Mouse (Mus musculus): ENCODE measurements at regions not wholly inside any gene's neighbourhood (a gene's known extent, or its start where the extent isn't known, plus 50 kb on each side); places are given as distances from the start of the nearest gene placed in this dataset.
"Not testable (repeated sequence)": the region's sequence is repeated elsewhere in the genome, so short reads cannot be mapped to it uniquely, and the experiment has no call there.

GRCm38 (mm10) chr3:151931096-151931495 lies 93.7 kb upstream of the Ptgfr start:
- no peak for DNase-seq

- DNase-seq, result peak; percentile 46
Observed at GRCm38 (mm10) chr3:151914010-151914513, 76.6 kb upstream of the Ptgfr start.

- not testable (repeated sequence) for DNase-seq
Observed at GRCm38 (mm10) chr3:151912292-151912691, 74.9 kb upstream of the Ptgfr start.

GRCm38 (mm10) chr3:151910851-151911250 lies 73.4 kb upstream of the Ptgfr start:
- no peak for DNase-seq

GRCm38 (mm10) chr3:151909344-151909743 lies 71.9 kb upstream of the Ptgfr start:
- DNase-seq, result no peak

- DNase-seq, result no peak
Observed at GRCm38 (mm10) chr3:151908886-151909285, 71.5 kb upstream of the Ptgfr start.

GRCm38 (mm10) chr3:151905775-151906174 lies 68.3 kb upstream of the Ptgfr start:
- DNase-seq, result no peak

GRCm38 (mm10) chr3:151903169-151903568 lies 65.7 kb upstream of the Ptgfr start:
- no peak for DNase-seq

- DNase-seq, result peak; percentile 30
Observed at GRCm38 (mm10) chr3:151902216-151902827, 64.9 kb upstream of the Ptgfr start.

GRCm38 (mm10) chr3:151899676-151900075 lies 62.2 kb upstream of the Ptgfr start:
- no peak for DNase-seq

- DNase-seq, result no peak
Observed at GRCm38 (mm10) chr3:151899094-151899493, 61.7 kb upstream of the Ptgfr start.

GRCm38 (mm10) chr3:151896320-151896719 lies 58.9 kb upstream of the Ptgfr start:
- DNase-seq, result no peak

- DNase-seq, result no peak
Observed at GRCm38 (mm10) chr3:151894712-151895111, 57.3 kb upstream of the Ptgfr start.

- DNase-seq, result no peak
Observed at GRCm38 (mm10) chr3:151893421-151894235, 56.2 kb upstream of the Ptgfr start.

GRCm38 (mm10) chr3:151891760-151892253 lies 54.4 kb upstream of the Ptgfr start:
- no peak for DNase-seq

GRCm38 (mm10) chr3:151891336-151891735 lies 53.9 kb upstream of the Ptgfr start:
- no peak for DNase-seq

GRCm38 (mm10) chr3:151889738-151890137 lies 52.3 kb upstream of the Ptgfr start:
- no peak for DNase-seq
